Mouse (Mus musculus) cerebellum, adult 2 months (tissue): ENCODE measurements around the gene Crtc2.

Source experiments
- CTCF ChIP-seq: fragments of 200-500 bp; IDR thresholded peaks from 2 replicates; pipeline ENCODE4 v1.5.1; 2011; ENCODE audit warnings: low read depth, mild to moderate bottlenecking, control low read depth, low read length, moderate library complexity, borderline replicate concordance; ENCODE audit not compliant: insufficient read depth
- POLR2A ChIP-seq: fragments of 200-500 bp; IDR thresholded peaks from 2 replicates; pipeline ENCODE4 v1.6.1; 2011; ENCODE audit warnings: low read length, control low read depth, borderline replicate concordance; ENCODE audit not compliant: insufficient read depth

GRCm38 (mm10) chr3:90231507-90232333, 22.2 kb upstream of the Crtc2 start, which contains the start of gene Jtb:
- peak; percentile 75 for TF ChIP-seq POLR2A
- no peak for TF ChIP-seq CTCF
